Mouse (Mus musculus): ENCODE data around the gene Kri1. TPM values are rescaled to one million over a fixed set of nuclear protein-coding genes. Genes with fewer than 3 reads are reported as not detected.
"Not testable (repeated sequence)": the region's sequence is repeated elsewhere in the genome, so short reads cannot be mapped to it uniquely, and the experiment has no call there.

Gene Kri1
- total RNA-seq, 1 experiment from 2014 or later: 27.2 TPM

DNA sequence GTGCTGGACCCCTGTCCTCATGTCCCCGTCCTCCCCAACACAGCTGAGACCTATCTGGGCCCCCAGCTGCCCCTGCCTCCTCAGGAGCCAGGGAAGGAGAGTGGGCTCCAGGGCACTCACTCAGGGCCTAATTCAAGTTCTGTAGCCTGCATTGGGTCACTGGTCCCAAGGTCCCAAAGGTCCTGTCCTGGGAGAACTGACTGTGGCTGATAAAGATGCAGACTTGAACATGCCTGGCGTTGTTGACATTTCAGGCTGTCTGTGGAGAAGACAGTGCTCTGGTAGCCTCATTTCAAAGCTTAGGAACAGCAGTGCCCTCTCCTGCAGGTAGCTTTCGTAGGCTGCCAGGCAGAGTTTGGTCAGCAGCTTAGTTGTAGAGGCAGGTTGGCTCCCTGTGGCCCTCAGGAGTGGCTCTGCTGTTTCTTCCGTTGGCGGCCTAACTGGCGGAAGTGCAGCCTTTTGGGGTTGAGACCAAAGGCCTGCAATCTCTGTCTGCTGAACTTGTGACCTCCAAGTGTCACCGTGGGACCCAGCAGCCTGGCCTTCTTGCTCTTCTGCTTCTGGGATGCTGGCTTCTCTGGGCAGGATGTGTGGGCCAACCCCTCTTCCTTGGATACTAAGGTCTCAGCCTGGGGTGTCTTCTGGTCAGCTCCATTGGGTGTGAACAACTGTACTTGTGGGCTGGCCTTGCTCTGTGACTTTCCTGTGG, 14.1 kb downstream of the Kri1 start:
- no peak for DNase-seq

DNA sequence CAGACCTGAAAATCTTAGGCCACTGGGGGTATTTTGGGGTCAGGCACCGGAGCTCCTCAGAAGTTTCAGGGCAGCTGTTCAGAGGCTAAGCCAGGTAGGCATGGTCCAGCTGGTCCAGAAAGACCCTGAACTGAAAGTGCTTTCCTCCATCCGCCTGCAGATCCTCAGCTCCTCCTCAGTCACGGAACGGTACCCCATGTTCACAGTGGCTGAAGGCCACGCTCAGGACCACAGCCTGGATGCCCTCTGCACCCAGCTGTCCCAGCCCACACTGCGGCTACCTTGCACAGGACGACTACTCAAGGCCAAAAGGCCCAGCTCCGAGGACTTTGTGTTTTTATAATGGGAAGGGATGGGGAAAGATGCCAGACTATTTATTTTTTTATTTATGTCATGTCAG, 14.7 kb downstream of the Kri1 start:
- DNase-seq: no peak

DNA sequence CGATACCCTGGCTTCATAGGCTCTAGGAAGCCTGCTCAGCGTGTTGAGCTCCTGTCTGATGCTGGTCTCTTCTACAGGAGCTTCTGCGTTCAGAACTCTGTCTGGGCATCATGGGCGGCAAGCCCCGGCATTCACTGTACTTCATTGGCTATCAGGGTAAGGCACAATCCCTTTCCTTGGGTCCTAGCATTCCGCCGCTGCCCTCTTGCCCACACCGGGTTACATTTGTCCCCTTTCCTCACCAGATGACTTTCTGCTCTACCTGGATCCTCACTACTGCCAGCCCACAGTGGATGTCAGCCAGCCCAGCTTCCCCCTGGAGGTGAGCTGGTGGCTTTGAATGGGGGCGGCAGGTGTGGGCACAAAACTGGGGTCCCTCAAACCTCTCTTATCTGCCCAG, 15.4 kb downstream of the Kri1 start:
- DNase-seq: no peak

DNA sequence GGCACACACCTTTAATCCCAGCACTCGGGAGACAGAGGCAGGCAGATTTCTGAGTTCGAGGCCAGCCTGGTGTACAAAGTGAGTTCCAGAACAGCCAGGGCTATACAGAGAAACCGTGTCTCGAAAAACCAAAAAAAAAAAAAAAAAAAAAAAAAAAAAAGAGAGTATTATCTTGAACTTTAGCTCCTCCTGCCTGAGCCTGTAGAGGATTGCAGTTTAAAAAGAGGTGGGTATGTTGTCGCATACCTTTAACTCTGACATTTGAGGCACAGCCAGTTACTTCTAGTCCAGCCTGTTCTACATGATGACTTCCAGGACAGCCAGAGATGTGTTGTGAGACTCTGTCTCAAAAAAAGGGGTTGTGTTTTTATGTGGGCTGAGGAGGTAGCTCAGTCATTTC, 18.2 kb downstream of the Kri1 start:
- DNase-seq: not testable (repeated sequence)

DNA sequence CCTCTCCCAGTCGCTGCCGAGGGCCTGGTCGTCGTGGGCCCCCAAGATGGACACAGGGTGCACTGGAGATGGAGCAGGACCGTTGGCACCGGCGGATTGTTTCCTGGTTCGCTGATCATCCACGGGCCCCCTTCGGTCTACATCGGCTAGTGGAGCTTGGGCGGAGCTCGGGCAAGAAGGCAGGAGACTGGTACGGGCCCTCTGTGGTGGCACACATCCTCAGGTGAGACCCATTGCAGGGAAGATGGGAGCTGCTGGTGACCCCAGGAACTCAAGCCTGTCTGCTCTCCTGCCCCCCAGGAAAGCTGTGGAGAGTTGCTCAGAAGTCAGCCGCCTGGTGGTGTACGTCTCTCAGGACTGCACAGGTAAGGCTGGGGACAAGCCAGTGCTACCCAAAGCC, 19.5 kb downstream of the Kri1 start:
- DNase-seq: no peak

DNA sequence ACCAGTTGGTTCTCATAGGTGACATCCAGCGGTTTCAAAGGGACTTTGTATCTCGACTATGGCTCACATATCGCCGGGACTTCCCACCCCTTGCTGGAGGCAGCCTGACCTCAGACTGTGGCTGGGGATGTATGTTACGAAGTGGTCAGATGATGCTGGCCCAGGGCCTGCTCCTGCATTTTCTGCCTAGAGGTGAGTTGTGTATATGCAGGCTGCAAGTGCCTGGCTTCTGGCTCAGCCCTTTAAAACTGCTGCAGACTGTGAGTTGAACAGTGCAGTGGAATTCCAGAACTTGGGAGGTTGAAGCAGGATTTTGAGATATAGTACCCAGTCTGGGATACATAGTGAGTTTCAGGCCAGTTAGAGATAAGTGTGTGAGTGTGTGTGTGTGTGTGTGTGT, 20.9 kb downstream of the Kri1 start:
- DNase-seq: no peak

DNA sequence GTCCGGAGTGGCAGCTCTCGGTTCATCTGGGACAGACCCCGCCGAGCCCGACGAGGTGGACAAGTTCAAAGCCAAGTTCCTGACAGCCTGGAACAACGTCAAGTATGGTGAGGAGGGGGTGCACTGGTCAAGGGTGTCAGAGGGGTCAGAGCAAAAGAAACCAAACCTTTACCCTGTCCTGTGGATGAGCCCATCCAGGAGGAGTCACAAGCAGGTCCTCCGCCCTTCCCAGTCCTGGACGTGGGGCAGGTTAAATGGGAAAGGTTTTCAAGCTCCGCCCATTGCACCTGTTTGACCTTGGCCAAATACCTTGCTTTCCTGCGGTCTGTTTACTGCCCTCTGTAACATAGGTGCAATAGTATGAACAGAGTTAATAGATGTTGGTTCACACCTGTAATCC, 22.2 kb downstream of the Kri1 start:
- DNase-seq: no peak

DNA sequence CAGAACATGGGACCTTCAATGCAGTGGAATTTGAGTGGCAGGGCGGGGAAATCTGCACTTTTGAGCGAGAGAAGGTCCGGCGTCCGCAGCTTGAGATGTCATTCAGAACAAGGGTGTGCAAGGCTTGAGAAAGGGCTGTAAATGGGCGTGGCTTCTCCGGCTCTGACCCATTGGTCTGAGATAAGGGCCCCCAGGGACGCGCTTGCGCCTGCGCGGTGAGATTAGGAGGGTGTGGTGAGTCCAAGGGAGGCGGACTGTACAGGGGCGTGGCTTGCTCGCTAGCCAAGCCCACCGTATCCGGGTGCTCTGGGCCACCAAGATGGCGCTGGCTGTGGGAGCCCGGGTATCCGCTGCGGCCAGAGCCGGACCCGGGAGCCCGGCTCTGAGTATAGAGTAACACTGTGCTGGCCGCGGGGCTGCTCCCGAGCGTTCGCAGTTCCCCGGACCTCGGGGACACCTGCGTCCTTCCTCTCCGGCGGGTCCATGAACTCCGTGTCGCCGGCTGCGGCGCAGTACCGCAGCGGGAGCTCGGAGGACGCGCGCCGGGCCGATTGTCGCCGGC, 22.7 kb downstream of the Kri1 start, which contains the start of gene Atg4d:
Gene Atg4d, plus strand, starts transcription at position 294 of the 562 bp plus-strand sequence.
- peak; percentile 100 for DNase-seq

DNA sequence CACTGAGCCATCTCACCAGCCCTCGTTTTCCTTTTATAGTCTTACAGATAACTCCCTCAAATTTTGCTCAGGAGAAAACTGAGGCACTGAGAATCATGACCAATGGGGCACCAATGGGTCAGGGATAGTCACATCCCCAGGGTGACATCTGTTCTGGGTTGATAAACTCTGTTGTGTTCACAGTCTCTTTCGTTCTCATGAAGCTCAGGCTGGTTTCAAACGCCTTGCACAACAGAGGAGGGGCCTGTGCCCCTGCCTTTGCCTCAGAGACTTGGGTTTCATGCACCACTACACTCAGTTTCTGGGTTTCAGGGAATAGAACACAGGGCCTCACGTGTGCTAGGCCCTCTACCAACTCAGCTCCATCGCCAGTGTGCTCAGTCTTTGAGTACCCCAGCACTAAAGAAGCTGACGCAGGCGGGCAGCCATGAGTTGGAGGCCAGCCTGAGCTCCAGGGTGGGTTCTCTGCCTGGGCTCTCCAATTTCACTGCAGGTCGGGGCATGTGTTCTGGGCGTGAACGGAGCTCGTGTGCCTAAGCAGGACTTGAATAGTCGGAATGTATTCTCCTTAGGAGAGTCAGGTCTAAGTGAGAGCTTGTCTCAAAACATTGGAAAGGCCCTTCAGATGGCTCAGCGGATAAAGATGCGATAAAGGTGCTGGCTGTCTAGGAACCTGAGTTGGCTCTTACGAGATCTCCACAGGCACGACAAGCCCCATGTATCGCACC, 23.3 kb downstream of the Kri1 start:
- no peak for DNase-seq

DNA sequence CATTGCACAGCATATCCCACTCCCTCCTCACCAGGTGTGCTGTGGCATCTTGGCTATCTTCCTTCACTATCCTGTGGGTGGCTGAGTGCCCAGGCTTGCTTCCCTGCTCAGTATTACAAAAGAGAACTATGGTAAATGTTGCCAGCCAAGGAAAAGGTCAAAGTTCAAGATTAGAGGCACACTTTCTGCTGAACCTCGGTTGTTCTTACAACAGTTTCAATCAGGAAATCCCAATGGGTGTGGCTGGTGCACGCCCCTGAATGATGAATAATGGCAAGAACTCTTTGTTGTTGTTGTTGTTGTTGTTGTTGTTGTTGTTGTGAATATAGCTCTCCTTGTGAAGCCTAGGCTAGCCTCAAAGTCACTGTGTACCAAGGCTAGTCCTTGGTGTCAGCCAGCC, 25.9 kb downstream of the Kri1 start:
- no peak for DNase-seq

DNA sequence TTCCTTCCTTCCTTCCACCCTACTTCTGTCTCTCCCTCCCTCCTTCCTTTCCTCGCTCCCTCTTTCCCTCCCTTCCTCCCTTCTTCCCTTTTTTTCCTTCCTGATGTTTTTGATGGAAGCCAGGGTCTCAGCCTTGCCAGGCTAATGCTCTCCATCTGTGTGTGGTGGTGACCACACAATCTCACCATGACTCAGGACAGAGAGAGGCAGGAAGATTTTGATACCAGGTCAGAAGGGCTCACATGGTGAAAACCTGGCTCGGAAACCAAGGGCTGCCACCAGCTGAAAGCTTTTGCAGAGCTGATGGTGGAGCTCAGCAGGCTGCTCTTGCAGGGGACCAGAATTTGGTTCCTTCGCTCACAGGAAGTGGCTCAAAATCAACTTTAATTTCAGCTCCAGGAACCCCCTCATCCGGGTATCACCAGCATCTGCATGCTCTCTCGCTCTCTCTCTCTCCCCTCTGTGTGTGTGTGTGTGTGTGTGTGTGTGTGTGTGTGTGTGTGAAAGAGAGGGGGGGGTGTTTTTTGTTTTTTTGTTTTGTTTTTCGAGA, 27.2 kb downstream of the Kri1 start:
- no peak for DNase-seq

DNA sequence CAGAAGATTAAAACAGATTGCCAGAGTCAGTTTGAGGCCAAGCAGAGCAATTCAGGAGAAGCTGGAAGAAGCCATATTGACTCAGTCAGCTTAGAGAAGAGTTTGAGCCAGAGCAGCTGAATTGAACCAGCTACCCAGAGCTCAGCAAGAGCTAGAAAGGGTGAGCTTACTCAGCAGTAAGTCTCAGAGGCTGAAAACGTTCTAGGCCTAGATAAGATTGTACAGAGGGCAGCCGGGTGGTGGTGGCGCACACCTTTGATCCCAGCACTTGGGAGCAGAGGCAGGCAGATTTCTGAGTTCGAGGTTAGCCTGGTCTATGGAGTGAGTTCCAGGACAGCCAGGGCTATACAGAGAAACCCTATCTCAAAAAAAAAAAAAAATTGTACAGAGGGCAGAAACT, 31.4 kb downstream of the Kri1 start:
- DNase-seq: not testable (repeated sequence)

DNA sequence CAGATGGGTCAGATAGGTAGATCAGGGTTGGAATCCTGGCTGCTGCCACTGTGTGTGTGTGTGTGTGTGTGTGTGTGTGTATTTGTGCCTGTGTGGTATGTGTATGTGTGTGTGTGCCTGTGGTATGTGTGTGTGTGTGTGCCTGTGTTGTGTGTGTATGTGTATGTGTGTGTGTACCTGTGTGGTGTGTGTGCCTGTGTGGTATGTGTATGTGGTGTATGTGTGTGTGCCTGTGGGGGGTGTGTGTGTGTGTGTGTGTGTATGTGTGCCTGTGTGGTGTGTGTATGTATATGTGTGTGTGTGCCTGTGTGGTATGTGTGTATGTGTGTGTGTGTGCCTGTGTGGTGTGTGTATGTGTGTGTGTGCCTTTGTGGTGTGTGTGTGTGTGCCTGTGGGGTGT, 33.1 kb downstream of the Kri1 start:
- DNase-seq: no peak

DNA sequence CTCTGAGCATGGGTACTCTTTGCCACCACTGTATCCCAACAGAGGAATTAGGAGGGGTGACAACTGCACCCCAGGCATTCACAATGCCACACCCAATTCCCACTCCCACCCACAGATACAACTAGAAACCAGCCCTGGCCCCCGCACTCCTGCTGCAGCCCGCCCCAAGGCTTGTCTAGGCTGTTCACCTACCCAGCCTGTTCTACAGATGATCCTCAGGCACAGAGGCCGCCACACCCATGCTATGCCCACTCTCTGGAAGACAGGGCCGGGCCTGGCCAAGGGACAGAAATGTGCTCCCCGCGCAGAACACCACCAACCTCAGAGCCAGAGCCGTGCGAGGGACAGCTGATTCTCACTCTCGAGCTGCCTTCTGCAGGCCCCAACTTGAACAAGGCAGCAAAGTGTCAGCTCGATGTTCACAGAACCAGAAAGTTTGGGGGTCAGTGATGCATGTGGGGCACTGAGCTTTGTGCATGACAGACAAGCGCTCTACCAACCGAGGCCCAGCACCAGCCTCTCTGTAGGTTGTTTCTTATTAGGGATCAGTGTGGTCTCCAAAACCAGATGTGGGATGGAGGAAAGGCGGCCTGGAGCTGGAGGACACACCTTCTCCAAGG, 36.5 kb downstream of the Kri1 start:
- no peak for DNase-seq

DNA sequence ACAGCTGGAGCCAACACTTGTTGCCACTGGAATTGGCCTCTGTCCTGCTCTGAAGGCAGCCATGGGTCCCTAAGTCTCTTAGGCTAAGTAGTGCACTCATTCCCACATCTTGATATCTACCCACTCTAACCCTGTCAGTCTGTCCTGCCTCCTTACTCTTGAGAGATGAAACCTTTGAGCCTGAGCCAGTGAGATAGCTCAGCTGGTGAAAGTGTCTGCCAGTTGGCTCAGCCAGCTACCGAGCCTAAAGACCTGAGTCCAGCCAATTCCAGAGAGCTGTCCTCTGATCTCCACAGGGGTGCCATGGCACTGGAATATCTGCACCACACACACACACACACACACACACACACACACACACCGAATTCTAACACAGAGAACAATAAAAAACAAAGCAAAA, 37.3 kb downstream of the Kri1 start:
- no peak for DNase-seq

DNA sequence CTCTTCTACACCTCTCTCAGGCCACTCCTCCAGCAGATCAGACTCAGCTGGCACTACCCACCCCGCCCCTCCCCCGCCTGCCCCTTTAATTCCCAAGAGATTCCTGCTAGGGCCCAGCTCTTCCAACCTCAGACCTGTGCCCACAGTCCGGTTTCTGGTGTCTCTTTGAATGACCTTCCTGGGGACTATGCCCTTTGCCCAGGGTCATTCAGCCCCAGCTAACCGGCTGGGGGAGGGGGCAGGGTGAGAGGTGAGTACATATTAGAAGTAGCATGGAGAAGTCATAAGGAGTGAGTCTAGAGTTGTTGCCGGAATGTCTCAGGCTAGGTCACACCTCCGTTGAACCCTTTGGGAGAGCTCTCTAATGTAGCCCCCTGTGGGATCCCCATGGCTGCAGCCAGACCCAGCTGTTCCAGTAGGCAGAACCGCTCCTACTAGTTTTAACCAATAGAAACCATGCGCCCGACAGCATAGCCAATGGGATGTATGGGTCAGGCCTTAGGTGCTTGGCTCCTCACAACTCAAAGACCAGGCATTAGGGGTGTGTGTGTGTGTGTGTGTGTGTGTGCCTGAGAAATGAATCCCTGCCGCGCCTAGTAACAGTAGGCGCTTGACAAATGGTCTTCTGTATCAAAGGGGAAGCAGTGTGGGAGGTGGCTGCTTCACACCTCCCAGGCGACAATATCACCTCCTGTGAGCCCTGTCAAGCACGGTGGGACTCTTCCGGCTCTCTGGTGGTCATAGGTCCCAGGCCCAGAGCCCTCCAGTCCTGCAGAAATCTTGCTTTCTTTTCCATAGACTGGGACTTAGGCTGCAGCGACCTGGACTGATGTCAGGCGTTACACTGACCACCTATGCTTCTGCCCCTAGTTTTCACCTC, 37.9 kb downstream of the Kri1 start:
- no peak for DNase-seq

DNA sequence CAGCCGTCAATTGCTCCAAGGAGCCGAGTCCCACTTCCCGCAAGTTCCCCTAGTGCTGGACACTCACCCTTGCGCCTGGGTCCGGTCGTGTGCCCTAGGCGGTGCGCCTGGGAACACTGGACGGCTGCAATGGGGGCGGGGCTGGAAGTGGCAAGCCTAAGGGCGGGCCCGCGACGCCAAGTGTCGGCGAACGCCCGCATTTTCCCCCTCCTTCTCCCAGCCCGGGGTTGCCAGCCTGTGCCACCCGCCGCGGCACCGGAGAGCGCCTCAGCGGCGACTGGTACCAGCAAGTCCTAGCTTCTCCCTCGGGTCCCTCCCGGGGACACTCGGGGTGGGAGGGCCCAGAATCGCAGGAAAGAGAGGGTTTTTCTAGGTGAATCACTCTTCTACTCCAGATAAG, 39.4 kb downstream of the Kri1 start, which contains the start of gene S1pr5:
Gene S1pr5, minus strand, starts transcription at position 118 of the 400 bp plus-strand sequence.
- DNase-seq: peak; percentile 83

DNA sequence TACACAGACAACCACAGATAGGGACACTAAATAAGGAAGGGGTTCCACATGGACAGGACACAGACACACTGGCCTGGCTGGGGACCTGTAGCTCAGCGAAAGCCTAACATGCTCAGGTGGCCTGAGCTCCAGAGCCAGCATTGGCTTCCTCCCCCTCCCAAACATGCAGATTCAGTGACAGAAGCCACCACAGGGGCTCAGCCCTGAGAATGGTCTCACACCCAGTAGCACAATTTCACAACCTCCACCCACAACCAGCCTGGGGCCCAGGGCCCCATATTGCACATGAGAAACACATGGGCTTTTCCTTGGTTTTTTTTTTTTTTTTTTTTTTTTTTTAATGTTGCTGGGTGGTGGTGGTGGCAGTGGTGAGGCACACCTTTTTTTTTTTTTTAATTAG, 41.4 kb downstream of the Kri1 start:
- no peak for DNase-seq

DNA sequence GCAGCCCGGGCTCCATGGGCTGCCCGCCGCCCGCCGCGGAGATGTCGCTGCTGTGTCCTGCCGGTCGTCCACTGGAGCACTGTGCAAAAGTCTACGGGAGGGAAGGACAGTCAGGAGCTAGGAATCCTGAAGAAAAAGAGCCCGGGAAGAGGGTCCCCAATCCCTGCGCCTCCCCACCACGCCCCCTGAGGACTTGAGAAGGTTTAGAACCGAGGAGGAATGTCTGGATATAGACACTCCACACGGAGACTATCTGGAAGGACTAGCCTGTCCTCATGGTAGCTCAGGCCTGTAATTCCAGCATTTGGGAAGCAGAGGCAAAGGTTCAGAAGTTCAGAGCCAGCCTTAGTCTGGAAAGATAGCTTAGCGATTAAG, 42.7 kb downstream of the Kri1 start:
- DNase-seq: no peak

DNA sequence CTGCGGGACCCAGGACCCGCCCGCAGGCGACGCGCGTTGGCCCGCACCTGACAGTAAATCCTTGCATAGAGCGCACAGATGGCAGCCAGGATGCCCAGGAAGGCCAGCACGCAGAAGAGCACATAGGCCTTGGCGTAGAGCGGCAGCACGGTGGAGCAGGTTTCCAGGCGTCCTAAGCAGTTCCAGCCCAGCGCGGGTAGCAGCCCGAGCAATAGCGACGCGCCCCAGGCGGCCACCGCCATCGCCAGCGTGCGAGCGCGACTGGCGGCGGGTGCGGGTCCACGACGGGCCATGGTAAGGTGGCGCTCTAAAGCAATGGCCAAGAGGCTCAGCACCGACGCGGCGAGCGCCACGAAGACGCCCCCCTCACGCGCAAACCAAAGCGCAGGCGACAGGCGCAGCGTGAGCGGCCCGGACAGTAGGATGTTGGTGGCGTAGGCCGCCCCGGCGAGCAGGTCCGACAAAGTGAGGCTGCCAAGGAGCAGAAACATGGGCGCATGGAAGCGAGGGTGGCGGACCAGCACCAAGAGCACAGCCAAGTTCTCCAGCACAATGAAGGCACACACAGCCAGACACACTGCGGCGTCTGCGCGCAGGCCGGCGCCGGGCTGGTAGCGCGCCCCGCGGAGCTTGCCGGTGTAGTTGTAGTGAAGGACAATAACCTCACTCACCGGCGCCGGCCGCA, 43.2 kb downstream of the Kri1 start:
- peak; percentile 30 for DNase-seq

DNA sequence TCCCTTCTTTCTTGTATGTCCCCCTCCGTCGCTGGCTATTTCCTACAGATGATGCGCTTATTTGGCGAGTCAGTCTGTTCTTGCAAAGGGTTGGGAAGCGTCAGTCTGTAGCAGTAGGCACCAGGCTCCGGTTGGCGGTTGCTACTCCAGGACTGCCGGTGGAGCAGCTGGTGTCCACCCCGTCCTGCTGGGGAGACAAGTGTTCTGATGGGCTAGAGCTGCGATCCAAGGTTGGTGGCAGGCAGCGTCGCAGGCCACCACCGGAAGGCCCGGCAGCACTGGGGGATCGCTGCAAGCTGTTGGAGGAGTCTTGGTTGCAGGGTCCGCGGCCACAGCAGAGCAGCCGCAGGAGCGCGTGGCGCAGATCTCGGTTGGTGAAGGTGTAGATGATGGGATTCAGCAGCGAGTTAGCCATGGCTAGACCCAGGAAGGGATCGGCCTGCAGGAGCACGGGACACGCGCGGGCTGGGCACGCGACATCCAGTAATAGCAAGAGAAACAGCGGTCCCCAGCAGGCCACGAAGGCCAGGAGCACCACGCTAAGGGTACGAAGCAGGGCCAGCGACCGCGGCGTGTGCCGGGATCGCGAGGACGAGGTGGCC, 43.8 kb downstream of the Kri1 start:
- DNase-seq: no peak
